Mouse (Mus musculus) liver, postnatal 0 days (tissue): Measurements from ENCODE around the gene Cyth3. TPM values are rescaled to one million over a fixed set of nuclear protein-coding genes. Genes with fewer than 3 reads are reported as not detected.

Source experiments
- ATAC-seq: fragments of 200-750 bp; cut with Nextera tagmentation; 2 replicates; pipeline ENCODE4 v1.8.0; 2017; ENCODE audit warnings: mild to moderate bottlenecking, moderate library complexity
- DNase-seq: peaks from one replicate; pipeline ENCODE4 v3.0.0-alpha.2; 2016
- H3K27ac ChIP-seq: fragments of 300-500 bp; sonication (generic); 2 replicates; pipeline ENCODE4 v1.5.1; 2014; ENCODE audit warnings: antibody characterized with exemption, moderate library complexity, mild to moderate bottlenecking, low read depth
- H3K27me3 ChIP-seq: fragments of 300-500 bp; sonication (generic); 2 replicates; pipeline ENCODE4 v1.6.1; 2014; ENCODE audit warnings: low read length, control low read depth, mixed read lengths; ENCODE audit not compliant: insufficient read depth
- H3K36me3 ChIP-seq: fragments of 300-500 bp; sonication (generic); replicated peaks from 2 replicates; pipeline ENCODE4 v1.6.1; 2014; ENCODE audit warnings: mild to moderate bottlenecking, control low read depth, low read length, moderate library complexity, mixed read lengths; ENCODE audit not compliant: insufficient read depth
- H3K4me1 ChIP-seq: fragments of 300-500 bp; sonication (generic); 2 replicates; pipeline ENCODE4 v1.6.1; 2014; ENCODE audit warnings: antibody characterized with exemption, mild to moderate bottlenecking, control low read depth; ENCODE audit not compliant: insufficient read depth
- H3K4me2 ChIP-seq: fragments of 300-500 bp; sonication (generic); 2 replicates; pipeline ENCODE4 v1.6.1; 2014; ENCODE audit warnings: low read depth, mild to moderate bottlenecking, low read length, moderate library complexity, mixed read lengths
- H3K4me3 ChIP-seq: fragments of 300-500 bp; sonication (generic); 2 replicates; pipeline ENCODE4 v1.5.1; 2014; ENCODE audit warnings: low read depth, low read length
- H3K9ac ChIP-seq: fragments of 300-500 bp; sonication (generic); replicated peaks from 2 replicates; pipeline ENCODE4 v1.6.1; 2014; ENCODE audit warnings: mild to moderate bottlenecking, moderate library complexity
- H3K9me3 ChIP-seq: fragments of 300-500 bp; sonication (generic); 2 replicates; pipeline ENCODE4 v1.6.1; 2016; ENCODE audit warnings: mild to moderate bottlenecking, control low read depth, low read length, mixed read lengths
- CTCF ChIP-seq: sonication (generic); IDR thresholded peaks from 2 replicates; pipeline ENCODE4 v1.5.1; 2016; ENCODE audit warnings: antibody characterized with exemption, low read depth
- EP300 ChIP-seq: IDR thresholded peaks from 2 replicates; pipeline ENCODE4 v1.6.1; 2016; ENCODE audit warnings: antibody characterized with exemption, low read depth, mild to moderate bottlenecking
- WGBS: fragments of 180-500 bp; shearing (Covaris S2); extraction: QIAGEN DNeasy Blood & Tissue Kit; methylation state at CpG from one replicate; pipeline ENCODE4 v1.1.7; 2014; ENCODE audit not compliant: insufficient replicate concordance; 5-methylcytosine and 5-hydroxymethylcytosine counted together
- polyA plus RNA-seq: library from polyadenylated mRNA; unstranded; fragments of >200 nt; fragmentation: Nextera tagmentation; extraction: Ambion mirVana; gene quantifications from 2 replicates; pipeline ENCODE4 v1.2.1, GENCODE M21; 2015

The Cyth3 gene
- polyA plus RNA-seq, 1 experiment from 2014 or later = 15.3 TPM

- Histone ChIP-seq H3K27me3 (no peaks in the 10 kb centered on the region), H3K27ac (no peak overlapping the region), H3K4me2 (no peak overlapping the region), H3K9me3 (no peaks in the 10 kb centered on the region), H3K4me3 (no peak overlapping the region), H3K4me1 (peaks cover 26% of the 10 kb centered on the region), H3K36me3 (peaks cover 49% of the 10 kb centered on the region), H3K9ac (no peak overlapping the region)
- no peak for DNase-seq
- 53% methylated on average over 3 of the region's 3 CpGs for WGBS
- TF ChIP-seq CTCF (peak; percentile 58), EP300 (no peak)
- no peak for ATAC-seq
Observed at GRCm38 (mm10) chr5:143696323-143696722, 74.1 kb downstream of the Cyth3 start.

- H3K27me3 ChIP-seq = no peaks in the 10 kb centered on the region
- H3K27ac ChIP-seq = no peak overlapping the region
- H3K4me1 ChIP-seq = peaks cover 26% of the 10 kb centered on the region
- H3K9ac ChIP-seq = no peak overlapping the region
- peaks cover 63% of the 10 kb centered on the region for H3K36me3 ChIP-seq
- no peak for TF ChIP-seq EP300
- no peak for TF ChIP-seq CTCF
- 43% methylated on average over 4 of the region's 4 CpGs for WGBS
- no peaks in the 10 kb centered on the region for H3K9me3 ChIP-seq
- H3K4me2 ChIP-seq = no peak overlapping the region
- no peak for ATAC-seq
- no peak for DNase-seq
- no peak overlapping the region for H3K4me3 ChIP-seq
Observed at GRCm38 (mm10) chr5:143698454-143698853, 76.2 kb downstream of the Cyth3 start.

GRCm38 (mm10) chr5:143700247-143700646 is 78.0 kb downstream of the Cyth3 start:
- no peaks in the 10 kb centered on the region for H3K9me3 ChIP-seq
- peak overlapping the region; percentile 58 for H3K4me2 ChIP-seq
- H3K27me3 ChIP-seq = no peaks in the 10 kb centered on the region
- DNase-seq = peak; percentile 85
- no peak overlapping the region; the same call in 1 of the 2 replicates for H3K9ac ChIP-seq
- H3K4me3 ChIP-seq = no peak overlapping the region
- TF ChIP-seq CTCF (peak; percentile 26; the same call in 1 of the 2 replicates), EP300 (peak; percentile 78)
- ATAC-seq = peak; percentile 99
- peaks cover 61% of the 10 kb centered on the region for H3K36me3 ChIP-seq
- peaks cover 26% of the 10 kb centered on the region for H3K4me1 ChIP-seq
- 58% methylated on average over 5 of the region's 5 CpGs for WGBS
- peak overlapping the region; percentile 69 for H3K27ac ChIP-seq

- Histone ChIP-seq H3K4me1 (peaks cover 26% of the 10 kb centered on the region), H3K9me3 (no peaks in the 10 kb centered on the region), H3K36me3 (peaks cover 60% of the 10 kb centered on the region), H3K27ac (0 out of 2 replicates have a peak overlapping the region, but pooled peaks have one; percentile 6), H3K4me3 (no peak overlapping the region), H3K27me3 (no peaks in the 10 kb centered on the region), H3K9ac (peak overlapping the region; percentile 47; the same call in 1 of the 2 replicates), H3K4me2 (no peak overlapping the region)
- 91% methylated on average over 10 of the region's 10 CpGs for WGBS
- no peak for DNase-seq
- no peak for TF ChIP-seq EP300
- no peak for TF ChIP-seq CTCF
- no peak for ATAC-seq
Observed at GRCm38 (mm10) chr5:143701074-143701473, 78.8 kb downstream of the Cyth3 start.

GRCm38 (mm10) chr5:143704875-143705658 is 82.8 kb downstream of the Cyth3 start:
- H3K4me1 ChIP-seq = peaks cover 5% of the 10 kb centered on the region
- 82% methylated on average over 13 of the region's 13 CpGs for WGBS
- no peak for DNase-seq
- H3K27me3 ChIP-seq = no peaks in the 10 kb centered on the region
- TF ChIP-seq CTCF (no peak), EP300 (no peak)
- no peak overlapping the region for H3K4me3 ChIP-seq
- no peak for ATAC-seq
- no peak overlapping the region for H3K4me2 ChIP-seq
- H3K36me3 ChIP-seq = peaks cover 70% of the 10 kb centered on the region
- no peaks in the 10 kb centered on the region for H3K9me3 ChIP-seq
- H3K9ac ChIP-seq = no peak overlapping the region
- no peak overlapping the region for H3K27ac ChIP-seq

- Histone ChIP-seq H3K4me1 (peaks cover 4% of the 10 kb centered on the region), H3K27me3 (no peaks in the 10 kb centered on the region), H3K4me3 (no peak overlapping the region), H3K27ac (no peak overlapping the region), H3K9me3 (no peaks in the 10 kb centered on the region), H3K9ac (no peak overlapping the region), H3K4me2 (no peak overlapping the region), H3K36me3 (peaks cover 73% of the 10 kb centered on the region)
- ATAC-seq (no peak), DNase-seq (no peak)
- no peak for TF ChIP-seq CTCF
- no peak for TF ChIP-seq EP300
- WGBS = 75% methylated on average over 1 of the region's 1 CpGs
Observed at GRCm38 (mm10) chr5:143705659-143705982, 83.4 kb downstream of the Cyth3 start.
